Mouse (Mus musculus): ENCODE measurements around the gene Gm10775.

Gene Gm10775

GRCm38 (mm10) chr13:65259239-65259638, at the start of gene Gm10775:
Gene Gm10775, plus strand, starts transcription at chr13:65259539.
- no peak for DNase-seq

- no peak for DNase-seq
Observed at GRCm38 (mm10) chr13:65225945-65226344, 33.4 kb upstream of the Gm10775 start.

DNA sequence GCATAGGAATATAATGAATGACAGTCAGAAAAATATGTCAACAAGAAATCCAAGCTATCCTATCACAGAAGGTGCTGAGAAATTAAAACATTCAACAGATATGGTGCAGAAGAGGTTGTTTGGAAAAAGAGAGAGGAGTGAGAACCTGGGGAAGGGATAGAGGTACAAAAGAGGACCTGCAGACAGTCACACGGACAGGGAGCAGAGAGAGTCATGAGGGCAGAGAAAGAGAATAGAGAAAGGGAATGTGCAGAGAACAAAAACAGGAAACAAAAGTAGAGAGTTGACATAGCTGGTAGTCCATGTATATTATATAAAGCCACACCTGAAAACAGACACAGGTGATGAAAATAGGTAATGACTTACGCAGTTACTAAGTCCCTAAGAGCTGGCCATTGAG, 32.7 kb upstream of the Gm10775 start:
- no peak for DNase-seq

GRCm38 (mm10) chr13:65237211-65237610, 22.1 kb upstream of the Gm10775 start:
- DNase-seq: no peak

- peak; percentile 97 to 98 for DNase-seq
Observed at GRCm38 (mm10) chr13:65240509-65241098, 18.7 kb upstream of the Gm10775 start.

DNA sequence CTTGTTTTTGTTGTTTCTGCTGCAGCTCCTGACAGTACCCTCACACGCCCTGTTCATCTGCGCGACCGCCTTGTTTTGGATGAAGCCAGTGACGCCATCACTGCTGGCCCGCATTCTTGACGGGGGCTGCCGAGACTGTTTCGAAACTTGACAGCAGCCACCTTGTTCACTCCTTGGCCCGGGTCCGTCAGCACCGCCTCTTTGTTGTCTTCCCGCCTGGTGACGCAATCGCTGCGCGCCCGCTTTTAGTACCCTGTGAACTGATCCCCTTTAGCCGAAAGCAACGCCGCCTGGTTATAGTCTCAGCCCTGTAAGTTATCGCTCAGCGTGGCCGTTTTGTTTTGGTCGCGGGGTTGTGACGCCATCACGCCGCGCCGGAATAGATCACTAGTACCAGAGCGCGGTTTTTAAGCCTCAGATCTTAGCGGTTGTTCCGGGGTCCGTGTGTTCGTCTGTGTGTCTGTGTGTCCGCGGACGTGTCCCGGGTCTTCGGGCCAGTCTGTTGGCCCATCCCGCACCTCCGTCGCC, 18.2 kb upstream of the Gm10775 start:
- peak; percentile 90 to 95 for DNase-seq

- DNase-seq: peak in 1 of 2 experiments; percentile 52
Observed at GRCm38 (mm10) chr13:65241627-65242318, 17.6 kb upstream of the Gm10775 start.

DNA sequence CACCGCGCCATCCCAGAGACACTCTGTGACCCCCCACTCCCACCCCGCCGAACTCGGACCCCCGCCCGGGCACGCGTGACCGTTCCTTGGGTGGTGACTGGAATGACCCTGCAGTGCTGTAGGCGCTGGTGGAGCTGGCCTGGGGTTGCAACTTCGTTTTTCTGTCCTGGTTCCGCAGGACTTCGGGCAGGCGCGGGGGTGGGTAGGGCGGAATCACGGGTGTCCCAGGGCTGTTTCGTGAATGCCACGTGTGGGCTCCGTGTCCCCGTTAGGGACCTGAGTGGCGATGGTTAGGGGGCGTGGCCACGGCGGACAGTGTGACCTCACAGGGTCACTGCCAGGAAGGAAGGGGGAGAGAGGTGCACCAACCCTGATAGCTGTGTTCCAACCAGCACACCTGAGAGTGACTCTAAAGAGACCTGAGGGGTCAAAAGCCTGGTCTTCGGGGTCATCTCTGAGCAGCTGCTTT, 17.0 kb upstream of the Gm10775 start:
- DNase-seq: peak; percentile 25 to 39

DNA sequence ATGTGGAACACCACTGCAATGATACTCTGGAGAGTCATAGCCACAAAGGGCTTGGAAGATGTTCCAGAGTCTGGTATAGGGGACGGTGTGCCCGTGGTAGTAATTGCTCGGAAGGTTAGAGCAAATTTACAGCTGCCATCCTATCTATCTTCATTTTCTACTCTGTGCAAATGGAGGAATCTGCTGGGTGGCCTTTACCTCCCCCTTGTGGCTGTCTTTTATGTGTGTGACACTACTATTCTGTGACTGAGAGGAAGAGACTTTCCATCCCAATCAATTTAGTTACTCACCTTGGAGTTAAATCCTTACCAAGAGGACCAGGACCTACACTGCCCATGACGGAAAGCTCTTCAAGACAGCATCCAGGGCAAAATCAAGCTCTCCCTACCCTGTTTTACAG, 16.1 kb upstream of the Gm10775 start:
- no peak for DNase-seq

DNA sequence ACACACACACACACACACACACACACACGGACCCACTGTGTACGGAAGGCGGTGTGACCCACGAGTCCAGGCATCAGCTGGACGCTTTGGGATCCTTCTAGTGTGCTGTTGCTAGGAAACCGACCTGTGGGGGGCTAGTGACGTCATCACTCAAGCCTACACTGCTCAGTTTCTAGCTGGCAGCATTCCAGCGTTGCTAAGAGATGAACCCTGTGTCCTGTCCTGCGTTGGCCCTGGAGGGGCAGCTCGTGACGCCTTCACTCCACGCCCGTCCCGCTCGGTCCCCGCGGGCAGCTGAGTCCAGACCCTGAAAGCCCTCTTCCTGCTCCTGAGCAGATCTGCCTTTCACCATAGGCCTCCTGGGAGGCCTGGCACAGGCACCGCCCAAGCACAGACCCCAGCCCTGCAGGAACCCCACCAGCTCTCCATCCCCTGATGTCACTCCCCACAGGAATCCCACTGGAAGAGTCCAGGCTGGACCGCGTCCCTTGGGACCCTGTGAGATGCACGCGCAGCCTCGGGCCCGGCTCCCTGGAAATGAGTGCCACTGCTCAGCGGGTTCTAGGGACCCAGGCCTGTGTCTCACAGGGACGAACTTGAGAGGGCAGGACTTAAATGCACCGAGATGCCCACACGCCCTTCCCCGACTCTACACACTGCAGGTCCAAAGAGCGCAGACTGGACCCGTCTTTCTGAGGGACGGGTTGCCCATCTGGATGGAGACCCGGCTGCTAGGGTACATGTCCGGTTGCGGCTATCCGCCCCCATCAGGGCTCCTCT, 974 bp upstream of the Gm10775 start:
- DNase-seq: peak; percentile 51 to 72

- DNase-seq: no peak
Observed at GRCm38 (mm10) chr13:65262086-65262485, 2.7 kb downstream of the Gm10775 start.

DNA sequence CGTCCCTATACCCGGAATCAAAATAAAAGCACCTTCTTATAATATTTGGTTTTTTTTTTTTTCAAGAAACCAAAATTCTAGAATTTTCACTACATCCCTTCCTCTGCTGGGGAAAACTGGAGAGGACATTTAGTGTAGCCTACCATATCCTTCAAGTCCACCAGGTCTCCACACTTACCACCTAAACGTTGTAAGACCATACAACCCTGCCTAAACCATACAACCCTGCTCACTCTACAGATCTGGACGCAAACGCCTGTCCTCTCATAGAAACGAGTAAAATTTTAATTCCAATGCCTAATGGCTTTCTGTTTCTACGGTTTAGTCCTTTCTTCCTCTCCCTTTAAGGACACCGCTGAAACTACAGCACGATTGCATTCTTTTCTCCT, 18.6 kb downstream of the Gm10775 start:
- no peak for DNase-seq

DNA sequence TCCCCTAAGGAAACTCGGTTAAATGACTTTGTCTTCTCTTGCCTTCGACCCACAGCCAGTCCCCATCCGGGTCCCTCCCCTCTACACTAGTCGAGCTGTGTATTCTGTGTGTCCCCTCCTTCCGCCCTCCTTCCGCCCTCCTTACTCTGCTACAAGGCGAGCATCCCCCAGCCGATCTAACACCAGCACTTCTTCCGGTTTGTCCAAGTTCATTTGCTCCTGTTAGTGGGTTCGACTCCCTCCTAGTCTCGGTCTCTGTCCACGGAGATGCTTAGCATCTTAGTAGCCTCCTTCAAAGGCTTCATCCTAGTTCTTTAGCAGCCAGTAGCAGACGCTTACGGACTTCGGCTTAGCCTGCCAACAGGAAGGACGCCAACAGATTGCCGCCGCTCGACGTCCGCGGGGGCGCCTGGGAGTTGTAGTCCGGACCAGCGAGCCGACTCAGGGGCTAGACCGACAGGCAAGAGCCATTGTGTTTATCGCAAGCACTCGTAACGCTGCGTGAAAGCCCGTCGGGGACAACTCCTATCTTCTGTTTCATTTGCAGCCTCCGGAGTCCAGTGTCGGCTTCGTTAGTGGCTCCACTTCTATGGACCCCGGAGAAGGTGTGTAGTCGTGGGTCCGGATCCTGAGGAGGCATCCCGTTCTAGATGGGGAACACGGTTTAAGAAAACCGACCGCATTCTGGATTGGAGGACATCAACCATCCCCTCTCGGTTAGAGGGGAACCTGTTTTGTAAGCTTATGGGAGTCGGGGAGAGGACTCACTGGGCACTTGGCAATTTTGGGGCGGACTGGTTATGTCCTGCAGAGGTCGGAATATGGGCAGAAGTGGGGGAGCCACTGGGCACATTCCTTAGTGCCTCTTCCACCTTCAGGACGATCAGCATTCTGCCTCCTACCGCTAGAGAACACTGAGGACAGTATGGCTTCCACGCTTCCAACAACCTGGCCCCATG, 19.3 kb downstream of the Gm10775 start, which contains the start of gene Zfp369:
Gene Zfp369, plus strand, starts transcription at position 432 of the 959 bp plus-strand sequence.
- peak; percentile 95 to 97 for DNase-seq

GRCm38 (mm10) chr13:65286771-65287170, 27.4 kb downstream of the Gm10775 start:
- DNase-seq: no peak

DNA sequence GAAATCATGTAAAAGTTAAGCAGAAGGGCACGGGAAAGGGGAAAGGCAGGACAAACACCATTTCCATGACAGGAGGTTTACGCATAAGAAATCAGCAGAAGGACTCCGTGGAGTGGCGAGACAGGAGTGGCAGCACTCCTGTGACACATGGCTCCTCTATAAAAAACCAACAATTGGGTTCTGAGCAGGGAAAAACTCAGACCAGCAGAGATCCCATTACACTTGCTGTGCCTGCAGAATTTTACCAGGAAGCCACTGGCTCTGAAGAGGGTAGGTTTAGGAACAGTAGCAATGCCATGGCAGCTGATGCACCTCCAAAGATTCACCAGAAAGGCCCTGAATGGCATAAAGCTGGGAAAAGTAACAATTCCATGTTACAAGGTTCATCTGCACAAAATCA, 37.0 kb downstream of the Gm10775 start:
- DNase-seq: no peak
